Mouse (Mus musculus): Measurements from ENCODE around the gene Cers6.

- TF ChIP-seq POLR2A (IDR thresholded peaks at IDR 0.05; ENCODE audit: insufficient read depth, low read depth, low read length) (no peak), CTCF (IDR thresholded peaks at IDR 0.05) (no peak), EP300 (IDR thresholded peaks at IDR 0.05; ENCODE audit: insufficient read depth, low read depth, low read length) (no peak)
These were observed 85.6 kb downstream of the Cers6 start for GRCm38 (mm10) chr2:68946819-68947218.
